Mouse (Mus musculus): Measurements from ENCODE around the gene Smim13.
A peak's percentile ranks its signal among the peaks of the same experiment; 100 is the strongest.
"Not testable (repeated sequence)": the region's sequence is repeated elsewhere in the genome, so short reads cannot be mapped to it uniquely, and the experiment has no call there.

The Smim13 gene

GRCm38 (mm10) chr13:41249538-41250317 lies at the start of gene Smim13:
Gene Smim13, plus strand, starts transcription at chr13:41249844.
- peak; percentile 94 to 96 for DNase-seq (ENCODE audit: low spot score in 2 of 2)

DNA sequence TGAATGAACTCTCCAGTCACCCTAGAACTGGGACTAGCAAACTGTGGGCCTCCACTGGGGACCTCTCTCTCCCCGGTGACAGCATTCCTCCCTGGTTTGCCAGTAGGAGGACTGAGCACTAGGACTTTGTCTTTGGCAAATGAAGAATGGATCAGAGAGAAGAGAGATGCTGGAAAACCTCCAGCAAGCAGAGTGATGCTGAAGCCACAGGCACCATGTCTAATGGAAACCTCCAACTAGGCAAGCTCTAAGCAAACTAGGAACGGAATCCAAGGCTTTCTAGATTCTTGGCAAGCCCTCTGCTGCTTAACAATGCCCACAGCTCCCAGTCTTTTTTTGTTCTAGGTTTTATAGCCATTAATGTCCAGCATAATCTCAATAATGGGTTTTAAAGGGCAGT lies 48.8 kb upstream of the Smim13 start:
- no peak for DNase-seq (ENCODE audit: low spot score in 2 of 2)

DNA sequence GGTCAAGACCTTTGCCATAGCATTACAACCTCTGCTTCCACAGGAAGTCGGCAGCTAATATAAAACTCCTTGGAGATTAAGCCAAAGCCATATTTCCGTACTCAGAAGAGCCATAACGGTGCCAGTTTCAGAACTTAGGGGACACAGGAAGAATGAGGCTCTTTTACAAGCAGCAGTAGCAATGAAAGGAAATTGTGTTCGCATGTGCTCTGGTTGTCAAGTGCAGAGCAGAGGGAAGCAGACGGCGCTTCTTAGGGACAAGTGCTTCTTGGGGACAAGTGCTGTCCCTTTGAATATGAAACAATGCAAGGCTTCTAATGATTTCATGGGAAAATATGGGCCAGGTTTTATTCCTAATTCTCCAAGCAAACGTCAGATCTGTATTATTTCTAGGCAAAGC lies 46.4 kb upstream of the Smim13 start:
- DNase-seq (ENCODE audit: low spot score in 2 of 2): no peak

DNA sequence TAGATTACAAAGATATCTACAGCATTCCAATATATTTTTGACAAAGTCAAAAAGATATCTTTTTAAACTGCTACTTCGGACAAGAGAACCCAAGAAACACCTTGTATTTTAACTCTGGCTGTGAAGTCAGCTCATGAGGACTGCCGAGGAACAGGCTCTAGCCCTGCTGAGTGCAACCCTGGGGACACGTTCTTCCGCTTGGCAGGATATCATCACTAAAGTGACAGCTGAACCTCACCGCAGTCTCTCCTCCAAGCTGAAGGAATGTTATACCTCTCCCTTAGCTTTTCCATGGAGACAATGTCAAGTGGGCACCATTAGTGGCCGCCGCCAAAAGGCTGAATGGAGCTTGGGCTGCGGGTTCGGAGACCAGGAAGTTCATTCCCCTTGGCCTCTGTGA lies 46.0 kb upstream of the Smim13 start:
- no peak for DNase-seq (ENCODE audit: low spot score in 2 of 2)

GRCm38 (mm10) chr13:41205568-41205967 lies 44.1 kb upstream of the Smim13 start:
- DNase-seq (ENCODE audit: low spot score in 2 of 2): not testable (repeated sequence)

DNA sequence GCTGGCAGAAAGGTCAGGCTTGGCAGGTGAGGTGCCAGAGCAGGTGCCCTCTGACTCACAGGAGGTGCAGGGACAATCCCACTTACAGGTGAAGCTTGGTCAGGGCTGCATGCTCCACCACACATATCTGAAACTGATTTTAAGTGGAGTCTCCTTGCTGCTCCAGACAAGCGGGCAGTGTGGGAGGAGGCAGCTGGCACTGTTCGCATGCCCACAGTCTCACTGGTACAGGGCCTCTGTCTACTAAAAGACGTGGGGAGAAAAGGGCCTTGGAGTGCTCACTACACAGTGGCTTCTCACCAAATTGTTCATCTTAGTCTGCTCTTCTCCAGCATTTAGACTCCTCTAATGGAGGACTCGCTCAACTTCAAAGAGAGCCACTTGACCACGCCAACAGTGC lies 43.4 kb upstream of the Smim13 start:
- peak; percentile 42 to 57 for DNase-seq (ENCODE audit: low spot score in 2 of 2)

DNA sequence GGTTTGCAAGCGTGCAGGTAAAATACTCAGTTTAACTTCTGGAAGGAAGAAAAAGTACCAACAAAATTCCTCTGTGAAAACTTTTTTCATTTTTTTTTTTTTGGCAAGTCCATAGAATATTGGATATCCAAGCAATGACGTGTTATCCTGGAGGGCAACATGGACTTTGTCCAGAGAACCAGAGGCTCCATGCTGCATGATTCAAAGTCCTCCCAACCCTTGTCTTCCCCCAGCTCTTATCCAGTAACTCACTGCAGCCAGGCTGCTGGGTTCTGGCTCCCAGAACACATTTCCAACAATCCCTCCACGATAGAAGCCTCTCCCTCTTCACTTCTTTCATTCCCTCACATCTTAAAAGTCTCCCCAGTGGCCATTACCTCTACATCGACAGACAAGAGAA lies 38.4 kb upstream of the Smim13 start:
- DNase-seq (ENCODE audit: low spot score in 2 of 2): no peak

DNA sequence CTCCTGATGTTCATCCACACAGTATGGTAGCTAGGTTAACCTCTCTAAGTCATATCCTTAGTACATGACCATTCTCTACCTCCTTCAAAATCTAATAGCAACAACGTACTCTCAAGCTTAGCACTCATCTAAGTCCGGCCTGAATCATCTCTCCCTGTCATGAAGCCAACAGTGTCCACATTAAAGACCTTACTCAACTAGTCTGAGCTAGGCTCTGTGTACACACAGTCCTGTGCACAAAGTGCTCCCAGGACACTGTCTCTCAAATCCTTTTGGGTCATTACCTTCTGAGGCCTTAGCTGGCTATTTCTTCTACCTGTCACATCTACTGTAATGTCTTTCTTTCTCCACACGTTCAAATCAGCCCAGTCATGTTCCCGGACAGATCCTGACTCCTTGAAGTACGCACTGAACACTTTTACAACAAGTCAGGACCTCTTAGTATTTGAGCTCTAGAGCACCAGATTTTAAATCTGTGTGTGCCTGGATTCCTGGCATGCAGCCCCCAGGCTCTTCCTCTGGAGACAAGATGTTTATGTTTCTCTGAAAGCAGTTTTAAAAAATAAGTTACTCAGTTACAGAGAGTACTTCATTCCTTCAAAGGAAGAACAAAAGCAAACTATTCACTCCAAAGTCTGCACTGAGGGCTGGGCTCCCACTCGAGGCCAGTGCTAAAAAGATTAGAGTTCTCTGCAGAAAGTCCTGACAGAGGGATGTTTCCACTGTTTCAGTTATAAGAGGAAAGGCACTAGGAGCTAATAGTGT lies 36.9 kb upstream of the Smim13 start:
- DNase-seq (ENCODE audit: low spot score in 2 of 2): no peak

GRCm38 (mm10) chr13:41215669-41216068 lies 34.0 kb upstream of the Smim13 start:
- no peak for DNase-seq (ENCODE audit: low spot score in 2 of 2)

DNA sequence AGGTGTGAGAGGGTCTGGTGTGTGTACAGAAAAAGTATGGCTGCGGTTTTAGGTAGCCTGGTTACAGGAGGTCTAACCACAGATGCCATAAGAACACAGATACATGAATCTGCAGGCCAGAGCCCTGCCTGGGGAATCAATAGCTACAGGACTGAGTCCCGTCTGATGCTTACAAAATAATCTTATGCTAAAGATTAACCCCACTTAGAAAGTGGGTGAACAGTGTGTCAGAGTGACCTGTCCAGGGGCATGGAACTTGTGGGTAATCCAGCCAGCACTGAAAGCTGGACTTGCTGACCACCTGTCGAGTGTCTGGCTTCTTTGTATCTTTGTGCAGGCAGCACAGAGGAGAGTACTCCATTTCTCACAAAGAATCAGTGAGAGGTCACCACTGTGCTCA lies 33.4 kb upstream of the Smim13 start:
- DNase-seq (ENCODE audit: low spot score in 2 of 2): no peak

DNA sequence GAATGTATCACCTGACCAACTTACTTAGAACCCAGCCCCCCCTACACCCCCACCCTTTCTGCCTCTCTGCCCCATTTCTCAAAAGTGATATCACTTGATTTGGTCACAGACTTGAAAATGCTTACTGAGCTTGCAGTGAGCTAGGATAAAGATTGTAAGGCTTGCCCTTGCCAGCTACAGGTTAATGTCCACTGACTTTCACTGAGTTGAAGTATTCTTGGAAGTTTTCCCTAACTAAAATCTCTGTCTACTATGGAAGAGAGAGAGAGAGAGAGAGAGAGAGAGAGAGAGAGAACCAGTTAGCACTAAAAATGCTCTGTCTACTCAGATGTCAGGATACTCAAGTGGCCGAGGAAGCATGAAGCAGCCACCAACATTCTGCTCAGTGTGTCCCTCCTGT lies 30.6 kb upstream of the Smim13 start:
- peak in 1 of 2 experiments; percentile 13 for DNase-seq (ENCODE audit: low spot score in 2 of 2)

DNA sequence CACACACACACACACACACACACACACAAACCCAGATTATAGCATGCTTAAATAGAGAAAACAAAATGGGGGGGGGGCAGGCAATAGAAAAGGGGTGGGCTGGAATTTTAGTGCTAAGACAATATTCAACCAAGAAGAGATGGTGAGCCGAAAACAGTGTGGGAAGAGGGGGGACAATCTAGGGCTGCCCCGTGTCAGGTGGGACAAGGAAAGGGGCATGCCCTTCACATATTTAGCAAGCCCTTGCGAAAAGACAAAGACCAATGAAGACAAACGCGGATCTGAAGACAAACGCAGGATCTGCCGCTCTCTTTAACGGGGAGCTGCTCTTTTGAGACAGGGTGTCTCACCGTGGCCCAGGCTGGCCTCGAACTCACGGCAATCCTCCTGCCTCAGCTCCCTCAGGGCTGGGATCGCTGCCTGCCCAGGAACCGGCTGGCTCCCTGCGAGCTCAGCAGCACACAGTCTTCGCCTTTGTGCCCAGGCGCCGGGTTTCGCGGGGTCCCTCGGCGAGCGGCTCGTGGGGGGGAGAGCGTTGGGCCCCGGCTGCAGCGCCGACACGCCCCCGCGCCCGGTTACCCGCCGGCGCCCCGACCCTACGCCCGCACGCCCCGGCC lies 29.8 kb upstream of the Smim13 start:
- DNase-seq (ENCODE audit: low spot score in 2 of 2): peak in 1 of 2 experiments; percentile 38

DNA sequence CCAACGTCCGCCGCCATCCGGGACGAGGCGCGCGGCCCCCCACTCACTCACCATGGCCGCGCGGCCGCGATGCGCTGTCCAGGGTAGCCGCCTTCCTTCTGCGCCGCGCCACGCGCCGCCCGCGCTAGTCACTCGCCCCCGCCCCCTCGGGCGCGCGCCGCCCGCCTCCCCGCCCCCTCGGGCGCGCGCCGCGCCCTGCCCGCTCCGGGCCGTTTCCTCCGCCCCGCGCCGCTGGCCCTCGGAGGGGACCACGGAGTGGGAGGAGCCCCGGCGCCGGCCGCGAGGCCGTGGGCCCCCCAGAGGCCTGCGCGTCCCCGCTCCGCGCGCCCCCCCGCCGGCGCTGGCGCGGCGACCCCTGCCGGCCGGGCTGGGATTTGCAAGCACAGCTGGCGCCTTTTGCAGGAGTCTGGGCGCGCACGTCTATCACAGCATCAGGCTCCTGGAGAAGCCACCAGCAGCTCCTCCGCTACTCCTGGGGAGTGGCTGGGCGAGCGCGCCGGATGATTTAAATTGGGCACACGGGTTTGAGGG lies 29.3 kb upstream of the Smim13 start, which contains the start of gene Elovl2:
Elovl2 (minus strand) TSS at position 102 of the 531 bp plus-strand sequence.
- peak; percentile 38 to 52 for DNase-seq (ENCODE audit: low spot score in 2 of 2)

- DNase-seq (ENCODE audit: low spot score in 2 of 2): no peak
Observed at GRCm38 (mm10) chr13:41226513-41226912, 23.1 kb upstream of the Smim13 start.

- no peak for DNase-seq (ENCODE audit: low spot score in 2 of 2)
Observed at GRCm38 (mm10) chr13:41228060-41228459, 21.6 kb upstream of the Smim13 start.

- no peak for DNase-seq (ENCODE audit: low spot score in 2 of 2)
Observed at GRCm38 (mm10) chr13:41230256-41230655, 19.4 kb upstream of the Smim13 start.

DNA sequence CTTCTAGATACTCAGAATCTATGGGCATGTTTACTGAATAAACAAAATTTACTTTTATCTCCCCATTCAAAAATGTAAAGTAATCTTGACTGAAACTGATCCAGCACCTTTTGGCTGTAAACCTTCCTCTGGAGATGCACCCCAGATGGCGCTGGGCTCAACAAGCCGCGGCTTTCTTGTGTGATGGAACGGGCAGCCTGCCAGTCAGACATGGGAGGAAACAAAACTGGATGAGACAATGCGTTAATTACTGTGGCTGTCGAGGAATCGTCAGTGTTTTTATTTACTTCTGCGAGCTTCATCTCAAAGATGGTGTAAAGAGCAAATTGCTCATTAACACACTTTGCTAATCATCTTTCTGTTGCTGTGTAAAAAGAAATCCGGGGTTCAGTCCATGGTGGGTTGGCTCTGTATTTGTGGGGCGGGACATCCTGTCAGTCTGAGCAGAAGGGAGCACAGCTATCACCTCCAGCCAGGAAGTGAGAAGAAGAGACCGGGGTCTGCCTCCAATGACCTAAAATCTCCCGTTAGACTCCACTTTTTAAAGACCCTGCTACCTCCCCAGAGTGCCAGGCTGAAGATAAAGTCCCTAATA lies 18.2 kb upstream of the Smim13 start:
- DNase-seq (ENCODE audit: low spot score in 2 of 2): no peak

DNA sequence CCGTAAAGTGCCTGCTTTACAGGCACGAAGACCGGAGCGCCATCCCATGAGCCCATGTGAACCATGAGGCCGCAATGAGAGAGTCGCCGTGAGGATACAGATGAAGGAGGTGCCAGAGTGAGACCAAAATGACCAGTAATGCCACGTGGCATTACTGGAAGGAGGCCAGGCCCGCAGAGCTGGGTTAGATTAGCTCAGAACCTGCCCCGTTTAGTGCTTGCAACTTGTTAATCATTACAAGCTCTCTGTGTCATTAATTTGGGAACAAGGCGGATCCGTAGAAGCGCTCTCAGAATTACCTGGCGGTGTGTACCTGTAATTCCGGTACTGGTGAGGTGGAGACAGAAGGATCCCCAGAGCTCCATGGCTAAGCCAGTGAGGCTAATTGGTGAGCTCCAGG lies 17.4 kb upstream of the Smim13 start:
- DNase-seq (ENCODE audit: low spot score in 2 of 2): no peak

GRCm38 (mm10) chr13:41233241-41233640 lies 16.4 kb upstream of the Smim13 start:
- DNase-seq (ENCODE audit: low spot score in 2 of 2): no peak

DNA sequence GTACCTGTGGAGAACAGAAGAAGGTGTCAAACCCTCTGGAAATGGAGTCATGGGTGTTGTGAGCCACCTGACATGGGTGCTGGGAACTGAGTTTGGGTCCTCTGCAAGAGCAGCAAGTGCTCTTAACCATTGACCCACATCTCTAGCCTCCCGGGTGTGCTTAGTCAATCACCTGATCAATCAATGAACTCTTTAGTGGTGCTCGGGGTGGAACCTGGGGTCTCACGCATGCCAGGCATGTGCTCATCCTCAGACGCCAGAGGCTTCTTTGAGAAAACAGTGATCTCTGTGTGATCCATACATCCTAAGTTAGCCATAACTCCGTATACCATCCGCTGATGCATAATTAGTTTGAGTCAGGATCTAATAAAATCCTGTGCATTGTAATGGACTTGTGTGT lies 14.5 kb upstream of the Smim13 start:
- DNase-seq (ENCODE audit: low spot score in 2 of 2): no peak

DNA sequence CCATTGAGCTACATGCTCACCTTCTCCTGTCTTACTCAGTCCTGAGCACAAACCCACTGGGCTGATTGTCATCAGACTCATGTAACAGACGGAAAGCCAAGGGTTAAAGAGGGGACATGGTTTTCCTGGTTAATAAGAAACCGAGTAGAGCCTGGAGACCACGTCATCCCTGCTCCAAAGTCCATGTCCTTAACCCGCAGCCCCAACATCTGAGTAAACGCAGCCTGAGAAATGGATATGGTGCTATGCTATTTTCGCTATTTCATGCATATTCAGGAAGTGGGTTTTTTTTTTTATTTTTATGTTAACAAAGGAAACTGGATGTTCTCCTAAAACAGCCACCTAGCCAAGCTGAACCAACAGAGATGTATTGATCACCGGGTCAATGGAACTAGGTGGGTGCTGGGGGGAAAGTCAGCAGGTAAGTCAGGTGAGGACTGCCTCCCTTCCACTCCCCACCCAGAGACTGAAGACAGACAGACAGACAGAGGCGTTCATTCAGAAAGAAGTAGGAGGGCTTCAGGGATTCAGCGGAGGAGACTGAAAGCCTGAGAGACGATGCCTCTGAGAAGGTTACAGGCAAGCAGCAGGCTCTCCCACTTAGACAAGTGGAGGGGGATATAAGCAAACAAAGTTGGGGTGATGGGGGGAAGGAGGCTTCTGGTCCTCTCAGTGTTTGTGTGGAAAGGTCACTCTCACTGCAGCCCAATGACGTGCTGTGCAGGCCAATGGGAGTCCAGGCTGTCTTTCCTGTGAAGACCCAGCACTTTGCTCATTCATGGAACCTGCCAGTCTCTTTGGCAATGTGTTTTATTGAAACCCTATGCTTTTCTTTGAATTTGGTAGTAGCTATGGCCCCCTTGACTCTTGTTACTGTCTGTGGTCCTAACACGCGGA lies 13.6 kb upstream of the Smim13 start:
- DNase-seq (ENCODE audit: low spot score in 2 of 2): no peak

Data from right cerebral cortex, adult 2 months (tissue).